Mouse (Mus musculus): ENCODE results near the gene Agfg1. TPM values are rescaled to one million over a fixed set of nuclear protein-coding genes. Genes with fewer than 3 reads are reported as not detected.

Gene Agfg1
- 76.7 and 78.3 TPM in 2 replicates for polyA plus RNA-seq (2016; fragmentation: Nextera tagmentation; extraction: Ambion mirVana)

DNA sequence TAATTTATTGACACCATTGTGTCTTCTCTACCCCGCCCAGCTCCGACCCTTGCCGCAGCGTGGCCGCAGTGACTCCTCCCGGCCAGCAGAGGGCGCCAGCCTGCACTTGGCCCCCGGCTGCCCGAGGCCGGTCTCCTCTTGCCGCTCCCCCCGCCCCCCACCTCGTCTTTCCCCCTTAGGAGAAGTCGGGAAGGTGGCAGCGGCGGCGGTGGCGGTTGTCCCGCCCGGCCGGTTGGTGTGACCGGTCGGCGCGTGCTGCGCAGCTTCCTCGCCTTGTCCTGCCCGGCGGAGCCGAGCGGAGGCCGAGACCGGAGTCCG is at the start of gene Agfg1:
Agfg1 (plus strand) TSS at position 188 of the 318 bp plus-strand sequence.
- Histone ChIP-seq H3K27ac (peak within 1 kb of the TSS; percentile 94), H3K4me3 (peak within 1 kb of the TSS; percentile 98), H3K36me3 (peaks cover 28% of the 10 kb centered on the region), H3K9ac (peak within 1 kb of the TSS; percentile 99), H3K4me1 (peaks cover 88% of the 10 kb centered on the region), H3K27me3 (replicated peaks) (no peaks in the 10 kb centered on the region), H3K4me2 (peak within 1 kb of the TSS; percentile 78), H3K9me3 (replicated peaks) (no peaks in the 10 kb centered on the region)
- ATAC-seq, result peak; percentile 70
- under 1% methylated on average over 34 of the region's 34 CpGs for WGBS (ENCODE audit: insufficient replicate concordance)

DNA sequence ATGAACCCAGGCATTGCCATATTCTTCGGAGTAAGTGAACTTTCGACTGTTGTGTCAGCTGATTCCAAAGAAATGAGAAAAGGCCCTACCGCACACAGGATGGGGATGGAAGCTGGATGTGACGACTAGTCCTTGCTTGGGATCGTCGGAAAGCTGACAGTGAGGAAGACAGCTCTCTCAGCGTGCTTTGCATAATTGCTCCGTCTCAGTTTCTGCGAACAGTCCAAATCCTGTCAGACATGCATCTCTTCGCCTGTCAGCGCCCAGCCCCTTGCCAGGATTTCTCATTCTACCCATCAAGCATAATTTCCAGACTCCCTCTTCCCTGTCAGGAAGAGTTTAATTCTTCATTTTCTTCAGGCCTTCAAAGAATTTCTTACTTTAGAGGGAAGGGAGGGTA is 48.2 kb upstream of the Agfg1 start:
- Histone ChIP-seq H3K36me3 (no peaks in the 10 kb centered on the region), H3K27ac (no peak overlapping the region), H3K9ac (no peak overlapping the region), H3K27me3 (replicated peaks) (no peaks in the 10 kb centered on the region), H3K4me1 (peaks cover 23% of the 10 kb centered on the region), H3K4me2 (no peak overlapping the region), H3K9me3 (replicated peaks) (no peaks in the 10 kb centered on the region), H3K4me3 (no peak overlapping the region)
- no peak for ATAC-seq
- WGBS (ENCODE audit: insufficient replicate concordance), result 85% methylated on average over 11 of the region's 11 CpGs

DNA sequence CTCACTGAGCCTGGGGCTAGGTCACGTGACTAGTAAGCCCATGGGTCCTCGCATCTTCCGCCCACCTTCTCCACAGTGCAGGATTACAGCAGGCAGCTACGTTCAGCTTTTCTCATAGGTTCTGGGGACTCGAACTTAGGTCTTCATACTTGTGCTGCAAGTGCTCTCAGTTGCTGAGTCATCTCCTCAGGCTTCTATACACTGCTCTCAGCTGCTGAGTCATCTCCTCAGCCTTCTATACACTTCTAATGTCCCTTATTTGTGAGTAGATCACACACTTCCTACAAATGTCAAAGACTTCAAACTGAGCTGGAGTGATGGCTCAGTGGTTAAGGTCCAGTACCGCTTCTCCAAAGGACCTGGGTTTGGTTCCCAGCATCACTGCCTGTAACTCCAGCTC is 47.0 kb upstream of the Agfg1 start:
- ATAC-seq, result peak; percentile 38; the same call in 1 of the 2 replicates
- Histone ChIP-seq H3K9me3 (replicated peaks) (no peaks in the 10 kb centered on the region), H3K4me1 (peaks cover 32% of the 10 kb centered on the region), H3K36me3 (no peaks in the 10 kb centered on the region), H3K9ac (no peak overlapping the region), H3K27me3 (replicated peaks) (no peaks in the 10 kb centered on the region), H3K4me3 (no peak overlapping the region), H3K4me2 (no peak overlapping the region), H3K27ac (0 out of 2 replicates have a peak overlapping the region, but pooled peaks have one; percentile 33)
- WGBS (ENCODE audit: insufficient replicate concordance), result 68% methylated on average over 6 of the region's 6 CpGs

- WGBS (ENCODE audit: insufficient replicate concordance), result 70% methylated on average over 3 of the region's 3 CpGs
- Histone ChIP-seq H3K9me3 (replicated peaks) (no peaks in the 10 kb centered on the region), H3K27me3 (replicated peaks) (no peaks in the 10 kb centered on the region), H3K4me1 (peaks cover 34% of the 10 kb centered on the region), H3K9ac (no peak overlapping the region), H3K27ac (no peak overlapping the region), H3K36me3 (no peaks in the 10 kb centered on the region), H3K4me3 (no peak overlapping the region), H3K4me2 (no peak overlapping the region)
- ATAC-seq, result no peak
Measured at GRCm38 (mm10) chr1:82793110-82793509, 46.2 kb upstream of the Agfg1 start.

GRCm38 (mm10) chr1:82793986-82794385 is 45.3 kb upstream of the Agfg1 start:
- Histone ChIP-seq H3K36me3 (no peaks in the 10 kb centered on the region), H3K4me2 (no peak overlapping the region), H3K9me3 (replicated peaks) (no peaks in the 10 kb centered on the region), H3K27me3 (replicated peaks) (no peaks in the 10 kb centered on the region), H3K27ac (no peak overlapping the region), H3K4me3 (no peak overlapping the region), H3K4me1 (peaks cover 37% of the 10 kb centered on the region), H3K9ac (no peak overlapping the region)
- WGBS (ENCODE audit: insufficient replicate concordance), result 68% methylated on average over 4 of the region's 4 CpGs
- no peak for ATAC-seq

DNA sequence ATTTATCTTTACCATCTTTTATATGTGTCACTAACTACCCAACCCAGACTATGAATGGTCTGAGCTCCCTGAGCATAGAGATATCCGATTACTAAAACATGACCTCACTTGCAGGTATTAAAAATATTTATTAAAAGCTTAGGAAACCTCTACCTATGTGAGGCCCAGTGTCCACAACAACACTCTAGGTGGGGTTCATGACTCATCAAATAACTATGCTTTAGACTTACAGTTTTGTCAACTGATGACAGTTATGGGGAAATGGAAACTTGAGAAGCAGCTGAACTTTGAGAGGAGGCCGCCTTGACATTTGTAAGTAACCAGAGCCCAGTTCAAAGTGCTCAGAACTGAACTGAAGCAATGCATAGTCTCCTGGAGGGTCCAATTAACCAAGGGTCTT is 44.1 kb upstream of the Agfg1 start:
- WGBS (ENCODE audit: insufficient replicate concordance), result 83% methylated on average over 2 of the region's 2 CpGs
- no peak overlapping the region for H3K4me3 ChIP-seq
- no peak overlapping the region for H3K4me2 ChIP-seq
- peaks cover 4% of the 10 kb centered on the region; the same call in 1 of the 2 replicates for H3K27me3 ChIP-seq (replicated peaks)
- ATAC-seq, result 0 out of 2 replicates have a peak, but pooled peaks have one; percentile 29
- no peak overlapping the region for H3K9ac ChIP-seq
- peaks cover 37% of the 10 kb centered on the region for H3K4me1 ChIP-seq
- no peaks in the 10 kb centered on the region for H3K36me3 ChIP-seq
- H3K27ac ChIP-seq, result no peak overlapping the region
- H3K9me3 ChIP-seq (replicated peaks), result no peaks in the 10 kb centered on the region

DNA sequence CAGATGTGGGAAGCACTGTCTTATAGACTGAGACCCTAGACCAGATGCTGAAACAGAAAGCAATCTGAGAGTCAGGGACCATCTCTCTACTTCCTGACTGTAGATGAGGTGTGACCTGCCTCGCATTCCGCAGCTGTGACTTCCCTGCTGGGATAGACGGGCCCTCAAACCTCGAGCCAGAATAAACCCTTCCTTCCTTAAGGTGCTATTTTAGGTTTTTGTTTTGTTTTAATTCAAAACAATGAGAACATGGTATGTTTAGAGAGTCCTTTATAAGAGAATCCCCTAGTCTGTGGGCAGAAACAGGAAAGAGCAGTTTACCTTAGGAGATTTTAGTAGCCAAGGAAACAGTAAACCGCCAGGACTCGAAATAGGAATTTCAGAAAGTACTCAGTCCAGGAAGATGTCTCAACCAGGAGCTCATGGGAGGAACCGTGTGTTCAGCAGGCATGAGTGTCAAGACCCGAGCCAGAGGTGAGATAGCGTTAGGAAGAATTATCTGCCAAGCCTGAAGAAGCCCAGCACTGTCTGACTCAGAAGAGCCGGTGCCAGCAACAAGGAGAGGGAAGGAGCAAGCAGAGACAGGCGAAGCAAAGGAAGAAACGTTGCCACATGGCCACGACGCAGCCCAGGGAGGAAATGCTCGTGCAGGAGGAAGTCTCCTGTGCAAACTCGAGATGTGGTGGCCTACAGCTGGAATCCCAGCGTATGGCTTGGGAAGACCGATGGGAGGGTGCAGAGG is 43.4 kb upstream of the Agfg1 start:
- Histone ChIP-seq H3K4me1 (peaks cover 37% of the 10 kb centered on the region), H3K9ac (no peak overlapping the region), H3K36me3 (no peaks in the 10 kb centered on the region), H3K27ac (peak overlapping the region; percentile 57; the same call in 1 of the 2 replicates), H3K9me3 (replicated peaks) (no peaks in the 10 kb centered on the region), H3K27me3 (replicated peaks) (peaks cover 5% of the 10 kb centered on the region; the same call in 1 of the 2 replicates), H3K4me2 (no peak overlapping the region), H3K4me3 (no peak overlapping the region)
- ATAC-seq, result peak; percentile 50; the same call in 1 of the 2 replicates
- WGBS (ENCODE audit: insufficient replicate concordance), result 31% methylated on average over 18 of the region's 18 CpGs

DNA sequence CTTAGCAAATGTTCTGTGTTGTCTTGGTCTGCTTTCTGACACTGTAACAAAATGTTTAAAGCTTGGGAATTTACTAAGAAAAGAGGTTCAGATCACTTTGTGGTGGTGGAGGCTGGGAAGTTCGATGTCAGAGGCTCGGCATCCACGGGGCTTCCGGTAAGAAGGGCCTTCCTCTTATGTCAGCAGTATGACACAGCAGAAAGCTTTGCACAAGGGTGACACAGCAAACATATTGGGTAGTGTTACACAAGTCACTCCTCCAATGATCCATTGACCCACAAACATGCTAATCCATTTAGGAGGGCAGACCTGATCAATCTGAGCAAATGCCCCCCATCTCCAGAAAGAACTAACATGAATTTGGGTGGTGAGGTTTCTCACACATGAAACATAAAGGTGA is 42.2 kb upstream of the Agfg1 start:
- Histone ChIP-seq H3K9me3 (replicated peaks) (no peaks in the 10 kb centered on the region), H3K27me3 (replicated peaks) (peaks cover 17% of the 10 kb centered on the region), H3K4me2 (no peak overlapping the region), H3K27ac (0 out of 2 replicates have a peak overlapping the region, but pooled peaks have one; percentile 11), H3K4me3 (no peak overlapping the region), H3K36me3 (no peaks in the 10 kb centered on the region), H3K4me1 (peaks cover 35% of the 10 kb centered on the region), H3K9ac (no peak overlapping the region)
- peak; percentile 62; the same call in 1 of the 2 replicates for ATAC-seq
- WGBS (ENCODE audit: insufficient replicate concordance), result 59% methylated on average over 4 of the region's 4 CpGs

GRCm38 (mm10) chr1:82798304-82798703 is 41.0 kb upstream of the Agfg1 start:
- H3K36me3 ChIP-seq, result no peaks in the 10 kb centered on the region
- H3K9ac ChIP-seq, result no peak overlapping the region
- no peak overlapping the region for H3K4me3 ChIP-seq
- H3K27me3 ChIP-seq (replicated peaks), result peaks cover 21% of the 10 kb centered on the region
- whole genome bisulfite sequencing (ENCODE audit: insufficient replicate concordance), result 50% methylated on average over 5 of the region's 5 CpGs
- peaks cover 30% of the 10 kb centered on the region for H3K4me1 ChIP-seq
- no peaks in the 10 kb centered on the region for H3K9me3 ChIP-seq (replicated peaks)
- no peak overlapping the region for H3K4me2 ChIP-seq
- ATAC-seq, result 0 out of 2 replicates have a peak, but pooled peaks have one; percentile 25
- no peak overlapping the region for H3K27ac ChIP-seq

- 62% methylated on average over 4 of the region's 4 CpGs for WGBS (ENCODE audit: insufficient replicate concordance)
- no peak overlapping the region for H3K4me2 ChIP-seq
- no peak overlapping the region for H3K9ac ChIP-seq
- peaks cover 21% of the 10 kb centered on the region for H3K27me3 ChIP-seq (replicated peaks)
- H3K4me3 ChIP-seq, result no peak overlapping the region
- peaks cover 32% of the 10 kb centered on the region for H3K4me1 ChIP-seq
- ATAC-seq, result no peak
- H3K27ac ChIP-seq, result no peak overlapping the region
- no peaks in the 10 kb centered on the region for H3K9me3 ChIP-seq (replicated peaks)
- no peaks in the 10 kb centered on the region for H3K36me3 ChIP-seq
Measured at GRCm38 (mm10) chr1:82798922-82799321, 40.4 kb upstream of the Agfg1 start.

DNA sequence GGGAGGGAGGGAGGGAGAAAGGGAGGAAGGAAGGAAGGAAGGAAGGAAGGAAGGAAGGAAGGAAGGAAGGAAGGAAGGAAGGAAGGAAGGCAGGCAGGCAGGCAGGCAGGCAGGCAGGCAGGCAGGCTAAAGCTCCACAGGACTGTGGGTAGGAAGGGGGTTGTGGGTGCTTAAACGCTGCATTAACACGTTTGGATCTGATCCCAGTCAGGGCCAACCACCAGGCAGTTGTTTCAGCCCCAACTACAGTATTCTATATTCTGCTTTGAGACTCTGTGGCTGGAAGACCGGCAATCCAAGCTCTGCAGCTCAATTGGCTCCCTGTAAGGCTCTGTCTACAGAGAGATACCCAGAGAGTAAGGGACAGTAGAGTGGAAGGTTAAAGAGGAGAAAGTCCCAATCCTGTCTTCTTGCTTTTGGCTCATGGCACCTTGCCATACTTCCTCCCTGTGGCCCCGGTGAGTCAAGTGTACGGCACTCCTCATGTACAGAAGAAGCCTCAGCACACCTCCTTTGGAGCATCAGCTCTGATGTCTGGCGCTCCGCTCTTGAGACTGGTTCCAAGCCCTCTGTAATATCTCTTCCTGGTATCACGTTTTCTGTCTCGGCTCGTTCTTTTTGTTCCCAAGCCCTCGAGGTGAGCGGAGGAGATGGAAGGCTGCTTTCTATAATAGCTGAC is 38.0 kb upstream of the Agfg1 start:
- Histone ChIP-seq H3K4me1 (peaks cover 26% of the 10 kb centered on the region), H3K27ac (no peak overlapping the region), H3K9me3 (replicated peaks) (no peaks in the 10 kb centered on the region), H3K27me3 (replicated peaks) (peaks cover 21% of the 10 kb centered on the region), H3K4me2 (no peak overlapping the region), H3K4me3 (no peak overlapping the region), H3K9ac (no peak overlapping the region), H3K36me3 (no peaks in the 10 kb centered on the region)
- 81% methylated on average over 12 of the region's 12 CpGs for WGBS (ENCODE audit: insufficient replicate concordance)
- ATAC-seq, result no peak

GRCm38 (mm10) chr1:82803608-82804007 is 35.7 kb upstream of the Agfg1 start:
- ATAC-seq, result peak; percentile 84
- Histone ChIP-seq H3K9ac (no peak overlapping the region), H3K9me3 (replicated peaks) (no peaks in the 10 kb centered on the region), H3K27me3 (replicated peaks) (peaks cover 21% of the 10 kb centered on the region), H3K4me3 (no peak overlapping the region), H3K27ac (peak overlapping the region; percentile 62; the same call in 1 of the 2 replicates), H3K36me3 (no peaks in the 10 kb centered on the region), H3K4me2 (no peak overlapping the region), H3K4me1 (peaks cover 7% of the 10 kb centered on the region)
- WGBS (ENCODE audit: insufficient replicate concordance), result 48% methylated on average over 7 of the region's 7 CpGs

Measured in liver, embryonic 12.5 days (tissue).